ENCODE assay signal across 21 mouse cellular contexts in genomic region chr19:8664859-8665258, GRCm38 (mm10). TPM values are rescaled to one million over a fixed set of nuclear protein-coding genes. Genes with fewer than 3 reads are reported as not detected.
DNase-seq lines count a peak whose midpoint lies in the region; ATAC-seq and TF ChIP-seq lines count a peak whose summit lies in the region.
"Had no signal": no experiment of that assay in that cellular context is flagged by ENCODE, and none has a peak within 500 bp of the region (broad histone marks: within the 10 kb centered on the region; RNA-seq: fewer than 3 reads in every experiment).

No protein-coding gene starts in this region.

- no peaks in the 10 kb centered on the region for H3K36me3 ChIP-seq in hindbrain, embryonic 15.5 days
- H3K36me3 ChIP-seq in hindbrain, embryonic 10.5 days: no peaks in the 10 kb centered on the region
- no peaks in the 10 kb centered on the region for H3K36me3 ChIP-seq in forebrain, postnatal 0 days (ENCODE audit: insufficient read depth)
- no peaks in the 10 kb centered on the region for H3K36me3 ChIP-seq in stomach, postnatal 0 days (ENCODE audit: control insufficient read depth, insufficient read depth, low read length)
- H3K36me3 ChIP-seq: liver, embryonic 13.5 days; neural tube, embryonic 12.5 days had no signal

- H3K27me3 ChIP-seq in hindbrain, embryonic 15.5 days: no peaks in the 10 kb centered on the region
- peaks cover 38% of the 10 kb centered on the region for H3K27me3 ChIP-seq in hindbrain, embryonic 10.5 days (ENCODE audit: insufficient read depth, poor library complexity, severe bottlenecking)
- H3K27me3 ChIP-seq in forebrain, postnatal 0 days (ENCODE audit: insufficient read depth, low read length): no peaks in the 10 kb centered on the region
- H3K27me3 ChIP-seq in stomach, postnatal 0 days (ENCODE audit: control insufficient read depth, insufficient read depth, low read length): no peaks in the 10 kb centered on the region
- H3K27me3 ChIP-seq: neural tube, embryonic 12.5 days had no signal

- peaks cover 26% of the 10 kb centered on the region for H3K4me1 ChIP-seq in hindbrain, embryonic 15.5 days (replicated peaks)
- peaks cover 34% of the 10 kb centered on the region for H3K4me1 ChIP-seq in hindbrain, embryonic 10.5 days (replicated peaks)
- H3K4me1 ChIP-seq in forebrain, postnatal 0 days (ENCODE audit: insufficient read depth): peaks cover 26% of the 10 kb centered on the region
- H3K4me1 ChIP-seq in stomach, postnatal 0 days (replicated peaks; ENCODE audit: control insufficient read depth, insufficient read depth): peaks cover 4% of the 10 kb centered on the region; the same call in 1 of the 2 replicates

- no peak overlapping the region for H3K9ac ChIP-seq in hindbrain, embryonic 15.5 days
- peak overlapping the region; percentile 64 for H3K9ac ChIP-seq in forebrain, postnatal 0 days
- no peak overlapping the region for H3K9ac ChIP-seq in stomach, postnatal 0 days (ENCODE audit: low read length)
- H3K9ac ChIP-seq: hindbrain, embryonic 14.5 days; liver, embryonic 13.5 days; neural tube, embryonic 12.5 days had no signal

- TF ChIP-seq EP300 in stomach, postnatal 0 days (optimal IDR thresholded peaks at IDR 0.05): no peak

- peak overlapping the region; percentile 29; the same call in 1 of the 2 replicates for H3K4me2 ChIP-seq in hindbrain, embryonic 15.5 days
- H3K4me2 ChIP-seq in forebrain, postnatal 0 days (ENCODE audit: low read depth): peak overlapping the region; percentile 91
- H3K4me2 ChIP-seq in stomach, postnatal 0 days (replicated peaks; ENCODE audit: low read depth): peak overlapping the region; percentile 48; the same call in 1 of the 2 replicates
- H3K4me2 ChIP-seq: liver, embryonic 13.5 days; neural tube, embryonic 12.5 days had no signal

- H3K9me3 ChIP-seq in hindbrain, embryonic 15.5 days: no peaks in the 10 kb centered on the region
- H3K9me3 ChIP-seq in hindbrain, embryonic 10.5 days: no peaks in the 10 kb centered on the region
- no peaks in the 10 kb centered on the region for H3K9me3 ChIP-seq in forebrain, postnatal 0 days (ENCODE audit: low read length)
- H3K9me3 ChIP-seq in stomach, postnatal 0 days (ENCODE audit: control insufficient read depth, low read length): no peaks in the 10 kb centered on the region
- H3K9me3 ChIP-seq: liver, embryonic 13.5 days; neural tube, embryonic 12.5 days had no signal

- TF ChIP-seq CTCF in forebrain, postnatal 0 days (IDR thresholded peaks at IDR 0.05; ENCODE audit: low read depth): no peak
- no peak for TF ChIP-seq CTCF in stomach, postnatal 0 days (IDR thresholded peaks at IDR 0.05; ENCODE audit: low read depth)

- no peak overlapping the region for H3K27ac ChIP-seq in hindbrain, embryonic 15.5 days (replicated peaks)
- no peak overlapping the region for H3K27ac ChIP-seq in hindbrain, embryonic 10.5 days
- peak overlapping the region; percentile 72 for H3K27ac ChIP-seq in forebrain, postnatal 0 days (ENCODE audit: low read depth, low read length)
- H3K27ac ChIP-seq in stomach, postnatal 0 days (replicated peaks): no peak overlapping the region
- H3K27ac ChIP-seq: hindbrain, embryonic 14.5 days; liver, embryonic 13.5 days; neural tube, embryonic 12.5 days had no signal

- no peak overlapping the region for H3K4me3 ChIP-seq in hindbrain, embryonic 15.5 days
- H3K4me3 ChIP-seq in hindbrain, embryonic 10.5 days: no peak overlapping the region
- H3K4me3 ChIP-seq in forebrain, postnatal 0 days (ENCODE audit: low read depth, low read length): peak overlapping the region; percentile 43
- no peak overlapping the region for H3K4me3 ChIP-seq in stomach, postnatal 0 days (ENCODE audit: low read depth, low read length)
- H3K4me3 ChIP-seq: liver, embryonic 13.5 days; neural tube, embryonic 12.5 days had no signal

- ATAC-seq in hindbrain, embryonic 15.5 days (ENCODE audit: low FRiP score, low read depth): no peak
- ATAC-seq in forebrain, postnatal 0 days: no peak
- no peak for ATAC-seq in stomach, postnatal 0 days (ENCODE audit: low FRiP score, low TSS enrichment)

- DNase-seq in hindbrain, embryonic 10.5 days (ENCODE audit: low spot score): no peak
- peak; percentile 47 to 48 for DNase-seq in right cerebral cortex, adult 2 months (ENCODE audit: low spot score in 2 of 2)
- DNase-seq in right cerebral cortex, postnatal 4 days: no peak
- no peak for DNase-seq in forebrain, postnatal 0 days
- no peak for DNase-seq in stomach, postnatal 0 days (ENCODE audit: low spot score)
- DNase-seq in adrenal gland, postnatal 25 days: no peak
- DNase-seq: adrenal gland, adult 2 months; cerebellum, adult 8-10 months; gastrocnemius, postnatal 14 days; liver, embryonic 13.5 days; thymus, adult 18-20 months had no signal

- WGBS in hindbrain, embryonic 15.5 days: 88% methylated on average over 3 of the region's 3 CpGs
- 90% methylated on average over 3 of the region's 3 CpGs for WGBS in hindbrain, embryonic 10.5 days
- WGBS in forebrain, postnatal 0 days: 89% methylated on average over 3 of the region's 3 CpGs
- WGBS in stomach, postnatal 0 days: 94% methylated on average over 3 of the region's 3 CpGs

RNA-seq across cellular contexts. Expression of gene Chrm1, which starts 1.3 kb away (rescaled TPM):
- polyA plus RNA-seq in hindbrain, embryonic 15.5 days (2015; fragmentation: Nextera tagmentation; extraction: Ambion mirVana): 0.54 and 0.67 TPM in 2 replicates
- polyA plus RNA-seq in hindbrain, embryonic 10.5 days (2016; fragmentation: Nextera tagmentation; extraction: Ambion mirVana): 0.05 TPM in 2 replicates
- total RNA-seq in forebrain, postnatal 0 days (2014; rRNA removed): 17.0 and 17.5 TPM in 2 replicates
- 12.4 and 14.9 TPM in 2 replicates for polyA plus RNA-seq in forebrain, postnatal 0 days (2015; fragmentation: Nextera tagmentation; extraction: Ambion mirVana)
- polyA plus RNA-seq in stomach, postnatal 0 days (2015; fragmentation: Nextera tagmentation; extraction: Ambion mirVana): 1.4 and 1.8 TPM in 2 replicates
- total RNA-seq in adrenal gland, postnatal 25 days (2021): 1.6 and 2.4 TPM in 2 replicates
- polyA plus RNA-seq: heart, postnatal 0 days; kidney, embryonic 14.5 days; liver, embryonic 13.5 days had no signal

RNA-seq across cellular contexts. Expression of gene Slc22a6, which starts 47.0 kb away (rescaled TPM):
- 9.6 and 11.9 TPM in 2 replicates for polyA plus RNA-seq in hindbrain, embryonic 15.5 days (2015; fragmentation: Nextera tagmentation; extraction: Ambion mirVana)
- 0.14 and 0.16 TPM in 2 replicates for polyA plus RNA-seq in hindbrain, embryonic 10.5 days (2016; fragmentation: Nextera tagmentation; extraction: Ambion mirVana)
- 11.5 and 19.0 TPM in 2 replicates for total RNA-seq in forebrain, postnatal 0 days (2014; rRNA removed)
- 13.2 and 15.5 TPM in 2 replicates for polyA plus RNA-seq in forebrain, postnatal 0 days (2015; fragmentation: Nextera tagmentation; extraction: Ambion mirVana)
- not detected in 2 replicates for polyA plus RNA-seq in stomach, postnatal 0 days (2015; fragmentation: Nextera tagmentation; extraction: Ambion mirVana)
- not detected in 2 replicates for total RNA-seq in adrenal gland, postnatal 25 days (2021)
- total RNA-seq: adrenal gland, adult 2 months; ES-E14; gastrocnemius, postnatal 14 days; heart, adult 8-10 months; megakaryocyte, adult 5-6 weeks had no signal
- polyA plus RNA-seq: adrenal gland, adult 2 months; heart, postnatal 0 days; liver, embryonic 13.5 days; lung, embryonic 16.5 days; urinary bladder, adult 2 months had no signal

RNA-seq across cellular contexts. Expression of gene Slc3a2, which starts 58.3 kb away (rescaled TPM):
- 170 and 175 TPM in 2 replicates for polyA plus RNA-seq in hindbrain, embryonic 15.5 days (2015; fragmentation: Nextera tagmentation; extraction: Ambion mirVana)
- polyA plus RNA-seq in hindbrain, embryonic 10.5 days (2016; fragmentation: Nextera tagmentation; extraction: Ambion mirVana): 128 and 146 TPM in 2 replicates
- 107 and 116 TPM in 2 replicates for total RNA-seq in forebrain, postnatal 0 days (2014; rRNA removed)
- 247 and 256 TPM in 2 replicates for polyA plus RNA-seq in forebrain, postnatal 0 days (2015; fragmentation: Nextera tagmentation; extraction: Ambion mirVana)
- polyA plus RNA-seq in stomach, postnatal 0 days (2015; fragmentation: Nextera tagmentation; extraction: Ambion mirVana): 82.5 and 87.0 TPM in 2 replicates
- 269 and 403 TPM in 2 replicates for total RNA-seq in adrenal gland, postnatal 25 days (2021)

Comparison
In these comparisons a context has a peak if more than half of its experiments do, and no peak if none do; other contexts are left out.
1. DNase-seq: peak in right cerebral cortex, adult 2 months (2 of 2); none in hindbrain, embryonic 10.5 days (single experiment), right cerebral cortex, postnatal 4 days (single experiment), forebrain, postnatal 0 days (single experiment), stomach, postnatal 0 days (single experiment) and adrenal gland, postnatal 25 days (single experiment).
2. H3K4me2 ChIP-seq: peak in every context shown above with its lines; median percentile 91 in forebrain, postnatal 0 days; 48 in stomach, postnatal 0 days; 29 in hindbrain, embryonic 15.5 days.